Mouse (Mus musculus) bone marrow macrophage, adult 2 months (primary cell): ENCODE data around the gene Dhx16.

Experiments used
- CTCF ChIP-seq: IDR thresholded peaks from 2 replicates; pipeline ENCODE4 v1.5.1; 2012; ENCODE audit warnings: low read depth, mild to moderate bottlenecking, low read length, moderate library complexity
- POLR2A ChIP-seq: IDR thresholded peaks from 2 replicates; pipeline ENCODE4 v1.6.1; 2012; ENCODE audit warnings: mild to moderate bottlenecking, low read depth, low read length, borderline replicate concordance

- TF ChIP-seq CTCF, result no peak
- TF ChIP-seq POLR2A, result no peak
Measured at GRCm38 (mm10) chr17:35907609-35908008, 28.0 kb downstream of the Dhx16 start.
